Mouse (Mus musculus) neutrophil, adult 65 days (primary cell): ENCODE results near the gene Zcchc3. TPM values are rescaled to one million over a fixed set of nuclear protein-coding genes. Genes with fewer than 3 reads are reported as not detected.

Experiments used
- total RNA-seq: library from RNA; stranded (reverse); gene quantifications from 2 replicates; pipeline ENCODE4 v1.2.4, GENCODE M21; 2023

Zcchc3 gene
- 0.61 and 1.2 TPM in 2 replicates for total RNA-seq

DNA sequence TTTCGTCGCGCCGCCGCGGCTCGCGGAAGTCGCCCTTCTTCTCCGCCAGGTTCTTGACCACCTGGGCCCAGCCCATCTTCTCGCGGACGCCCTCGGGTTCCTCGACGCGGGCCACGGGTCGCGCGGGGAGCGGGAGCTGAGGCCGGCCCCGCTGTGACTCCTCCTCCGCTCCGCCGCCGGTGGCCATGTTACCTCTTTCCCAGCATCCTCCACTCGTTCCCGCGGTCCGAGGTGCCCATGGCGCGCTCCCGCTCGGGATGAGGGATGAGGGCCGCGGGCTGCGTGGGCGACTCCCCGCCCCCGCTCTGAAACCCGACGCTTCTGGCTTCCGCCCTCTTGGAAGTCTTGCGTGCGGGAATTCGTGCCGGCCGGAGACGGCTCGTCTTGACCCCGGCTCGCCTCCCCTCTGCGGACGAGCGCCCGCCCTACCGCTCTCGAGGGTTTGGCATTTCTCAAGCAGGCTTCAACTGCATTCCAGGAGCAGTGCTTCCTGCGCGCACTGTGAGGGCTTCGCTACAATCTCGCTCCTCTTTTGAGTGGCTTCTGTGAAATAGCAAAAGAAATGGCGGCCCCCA is at the start of gene Zcchc3:
TSS of gene Zcchc3 (minus strand) at position 437 of the 575 bp plus-strand sequence.

GRCm38 (mm10) chr2:152415287-152415686 is 460 bp upstream of the Zcchc3 start, which contains the start of gene 6820408C15Rik:
TSS of gene 6820408C15Rik (plus strand) at chr2:152415587.

DNA sequence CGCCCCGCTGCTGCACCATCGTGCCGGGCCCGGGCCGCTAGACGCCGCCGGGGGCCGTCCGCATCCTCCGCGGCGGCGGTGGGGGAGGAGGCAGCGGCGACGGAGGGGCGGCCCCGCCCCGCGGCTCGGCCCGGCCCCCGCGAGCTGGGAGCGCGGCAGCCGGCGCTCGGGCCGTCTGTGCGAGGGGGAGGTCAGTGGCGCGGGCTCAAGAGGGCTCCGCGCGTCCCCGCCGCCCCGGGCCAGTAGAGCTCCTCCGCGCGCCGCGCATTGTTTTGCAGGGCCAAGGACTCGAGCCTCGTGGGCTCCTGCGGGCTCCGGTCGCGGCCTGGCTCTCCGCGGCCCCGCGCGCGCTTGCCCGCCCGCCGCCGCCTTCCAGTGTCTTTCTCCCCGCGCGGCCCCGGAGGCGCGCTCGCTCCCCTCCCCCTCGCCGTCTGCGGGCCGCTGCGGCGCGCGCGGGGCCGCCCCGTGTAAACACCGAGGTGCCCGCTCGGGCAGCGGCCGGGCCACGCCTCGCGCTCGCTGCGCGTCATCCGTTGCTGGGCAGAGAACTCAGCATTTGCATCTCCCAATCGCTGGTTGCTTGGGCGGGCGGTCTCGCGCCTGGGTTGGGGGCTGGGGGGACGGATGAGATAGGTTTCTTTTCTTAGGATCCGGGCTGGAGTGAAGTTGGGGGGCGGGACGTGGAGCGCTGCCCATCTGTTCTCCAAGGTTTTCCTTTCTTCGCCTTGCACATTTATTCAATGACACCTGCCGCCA is 17.0 kb downstream of the Zcchc3 start, which contains the start of gene Sox12:
TSS of gene Sox12 (minus strand) at position 384 of the 756 bp plus-strand sequence.

GRCm38 (mm10) chr2:152376345-152376741 is 38.5 kb downstream of the Zcchc3 start, which contains the start of gene Nrsn2:
TSS of gene Nrsn2 (minus strand) at chr2:152376638.

Other genes with a start within 250 kb of the Zcchc3 start
- gene Csnk2a1, start 188.2 kb downstream of the Zcchc3 start, total RNA-seq: 52.7 and 59.7 TPM in 2 replicates
- gene Tbc1d20, start 121.2 kb downstream of the Zcchc3 start, total RNA-seq: 119 and 165 TPM in 2 replicates
- gene Rbck1, start 82.4 kb downstream of the Zcchc3 start, total RNA-seq: 72.2 and 90.2 TPM in 2 replicates
- gene Trib3, start 71.0 kb downstream of the Zcchc3 start, total RNA-seq: 4.0 and 5.2 TPM in 2 replicates
- gene Nrsn2, start 38.4 kb downstream of the Zcchc3 start, total RNA-seq: not detected in 2 replicates
- gene Sox12, start 17.0 kb downstream of the Zcchc3 start, total RNA-seq: 0.20 and 0.22 TPM in 2 replicates
- gene 6820408C15Rik, start 560 bp upstream of the Zcchc3 start, total RNA-seq: not detected in 2 replicates
- not detected in 2 replicates for gene Defb23, start 49.6 kb upstream of the Zcchc3 start, total RNA-seq
- not detected in 2 replicates for gene Defb20, start 62.0 kb upstream of the Zcchc3 start, total RNA-seq
- not detected in 2 replicates for gene Defb22, start 75.1 kb upstream of the Zcchc3 start, total RNA-seq
- not detected in 2 replicates for gene Defb26, start 96.7 kb upstream of the Zcchc3 start, total RNA-seq
- not detected in 2 replicates for gene Defb28, start 103.2 kb upstream of the Zcchc3 start, total RNA-seq
- not detected in 2 replicates for gene Defb29, start 125.1 kb upstream of the Zcchc3 start, total RNA-seq
- not detected in 2 replicates for gene Gm17416, start 154.3 kb upstream of the Zcchc3 start, total RNA-seq
- not detected in 2 replicates for gene Defb21, start 157.7 kb upstream of the Zcchc3 start, total RNA-seq
- gene Defb19, start 165.3 kb upstream of the Zcchc3 start, total RNA-seq: not detected in 2 replicates
- gene Defb45, start 184.4 kb upstream of the Zcchc3 start, total RNA-seq: not detected in 2 replicates
- gene Defb36, start 189.3 kb upstream of the Zcchc3 start, total RNA-seq: not detected in 2 replicates
- not detected in 2 replicates for gene Defb25, start 208.0 kb upstream of the Zcchc3 start, total RNA-seq
- gene Rem1, start 211.9 kb upstream of the Zcchc3 start, total RNA-seq: 6.2 and 7.2 TPM in 2 replicates